Comparison of ENCODE assay signal across 9 mouse cellular contexts in the genomic region with DNA sequence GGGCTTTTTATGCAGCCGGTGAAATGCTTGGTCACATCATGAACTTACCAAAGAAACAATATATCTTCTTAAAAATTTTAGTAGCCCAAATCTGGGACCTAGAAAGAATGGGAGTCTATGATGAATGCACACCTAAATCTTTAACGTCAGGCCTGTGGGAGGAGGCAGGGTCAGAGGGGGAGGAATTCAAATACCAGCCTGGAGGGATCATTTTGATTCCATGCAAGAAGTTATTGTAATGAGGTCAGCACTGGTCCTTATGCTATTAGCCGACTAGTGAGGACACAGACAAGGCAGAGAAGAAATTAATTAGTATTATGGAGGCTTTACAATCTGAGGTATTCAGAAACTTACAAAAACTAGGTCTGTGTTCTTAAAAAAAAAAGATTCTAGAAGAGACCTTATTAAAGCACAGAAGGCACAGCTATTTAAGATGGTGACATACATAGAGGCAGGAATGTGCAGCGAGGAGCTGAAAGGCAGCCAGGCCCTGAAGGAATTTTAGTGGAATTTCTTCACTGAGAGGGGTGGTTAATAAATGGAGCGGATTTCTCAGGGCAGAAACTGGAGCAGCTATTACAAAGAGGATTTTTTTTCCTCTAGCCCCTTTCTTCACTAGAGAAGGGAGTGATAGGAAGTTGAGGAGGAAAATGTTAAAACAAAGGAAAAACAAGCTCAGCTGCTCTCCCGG.
A peak's percentile ranks its signal among the peaks of the same experiment; 100 is the strongest.
DNase-seq lines count a peak whose midpoint lies in the region; ATAC-seq lines count a peak whose summit lies in the region.
"Had no signal": no experiment of that assay in that cellular context is flagged by ENCODE, and none has a peak within 500 bp of the region (broad histone marks: within the 10 kb centered on the region; RNA-seq: fewer than 3 reads in every experiment).

No protein-coding gene starts in this region.

- intact Hi-C loops in heart, postnatal 14 days (cut with DNase I): no loop called here

- peak overlapping the region; percentile 15; the same call in 1 of the 2 replicates for H3K27ac ChIP-seq in embryonic facial prominence, embryonic 10.5 days (replicated peaks)
- H3K27ac ChIP-seq: liver, embryonic 12.5 days had no signal

- no peak overlapping the region for H3K4me3 ChIP-seq in embryonic facial prominence, embryonic 10.5 days
- H3K4me3 ChIP-seq: liver, embryonic 12.5 days had no signal

- H3K27me3 ChIP-seq in embryonic facial prominence, embryonic 10.5 days (replicated peaks; ENCODE audit: low read depth, poor library complexity, severe bottlenecking): no peaks in the 10 kb centered on the region
- H3K27me3 ChIP-seq: liver, embryonic 12.5 days had no signal

- no peak for ATAC-seq in megakaryocyte, adult 5-6 weeks (ENCODE audit: poor library complexity, severe bottlenecking)
- ATAC-seq: activated CD4-positive, CD25-positive, alpha-beta regulatory T cell, adult 4 months; liver, embryonic 12.5 days had no signal

- H3K9me3 ChIP-seq in embryonic facial prominence, embryonic 10.5 days: no peaks in the 10 kb centered on the region
- H3K9me3 ChIP-seq: liver, embryonic 12.5 days had no signal

- WGBS in embryonic facial prominence, embryonic 10.5 days: 19% methylated on average over 6 of the region's 6 CpGs

- H3K36me3 ChIP-seq in embryonic facial prominence, embryonic 10.5 days (replicated peaks): no peaks in the 10 kb centered on the region
- H3K36me3 ChIP-seq: liver, embryonic 12.5 days had no signal

- peaks cover 30% of the 10 kb centered on the region for H3K4me1 ChIP-seq in embryonic facial prominence, embryonic 10.5 days
- H3K4me1 ChIP-seq: liver, embryonic 12.5 days had no signal

- DNase-seq in heart, postnatal 4 days: peak; percentile 40
- no peak for DNase-seq in heart, postnatal 14 days
- peak; percentile 14 for DNase-seq in adipocyte (ENCODE audit: low spot score)
- DNase-seq in embryonic facial prominence, embryonic 10.5 days (ENCODE audit: low spot score): no peak
- DNase-seq in kidney, postnatal 36 days: peak; percentile 23 to 33
- DNase-seq in spleen, postnatal 4 days (ENCODE audit: low spot score in 2 of 2): no peak

Comparison
In these comparisons a context has a peak if more than half of its experiments do, and no peak if none do; other contexts are left out.
1. DNase-seq: peak in heart, postnatal 4 days (single experiment), adipocyte (single experiment) and kidney, postnatal 36 days (2 of 2); none in heart, postnatal 14 days (0 of 2), embryonic facial prominence, embryonic 10.5 days (single experiment) and spleen, postnatal 4 days (0 of 2).